Mouse (Mus musculus): ENCODE results near the gene Hipk3. TPM values are rescaled to one million over a fixed set of nuclear protein-coding genes. Genes with fewer than 3 reads are reported as not detected.

Hipk3 gene
- polyA plus RNA-seq, 1 experiment from 2014 or later = 14.3 TPM

DNA sequence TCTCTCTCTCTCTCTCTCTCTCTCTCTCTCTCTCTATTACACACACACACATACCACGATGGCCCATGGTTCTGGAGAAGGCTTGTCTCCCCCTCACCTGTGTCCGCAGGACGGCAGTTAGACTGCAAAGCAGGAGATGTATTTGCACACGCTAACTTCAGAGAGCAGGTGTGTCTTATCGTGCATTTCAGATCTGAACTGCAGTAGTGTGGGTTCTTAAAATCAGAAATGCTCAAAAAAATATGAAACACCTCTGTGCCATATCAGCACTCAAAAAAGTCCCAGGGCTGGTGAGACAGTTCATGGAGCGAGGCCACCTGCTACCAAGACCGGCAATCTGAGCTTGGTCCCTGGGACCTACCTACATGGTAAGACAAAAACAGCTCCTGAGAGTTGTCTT is 82.4 kb downstream of the Hipk3 start:
- H3K27me3 ChIP-seq (ENCODE audit: control insufficient read depth, insufficient read depth, low read length) = peaks cover 42% of the 10 kb centered on the region
- H3K9me3 ChIP-seq (replicated peaks; ENCODE audit: control insufficient read depth, low read length) = no peaks in the 10 kb centered on the region
- H3K4me2 ChIP-seq (ENCODE audit: low read depth, low read length) = no peak overlapping the region
- WGBS = 82% methylated on average over 7 of the region's 7 CpGs
- H3K4me1 ChIP-seq (ENCODE audit: control insufficient read depth, insufficient read depth, low read length) = 0 out of 2 replicates have a peak, but pooled peaks cover 4% of the 10 kb centered on the region
- no peak overlapping the region for H3K9ac ChIP-seq (ENCODE audit: low read length)
- no peaks in the 10 kb centered on the region for H3K36me3 ChIP-seq (ENCODE audit: control insufficient read depth, insufficient read depth, low read length)
- no peak overlapping the region for H3K4me3 ChIP-seq (replicated peaks; ENCODE audit: low read length)
- ATAC-seq (ENCODE audit: insufficient read depth, low FRiP score) = no peak
- no peak overlapping the region for H3K27ac ChIP-seq (ENCODE audit: low read length)

DNA sequence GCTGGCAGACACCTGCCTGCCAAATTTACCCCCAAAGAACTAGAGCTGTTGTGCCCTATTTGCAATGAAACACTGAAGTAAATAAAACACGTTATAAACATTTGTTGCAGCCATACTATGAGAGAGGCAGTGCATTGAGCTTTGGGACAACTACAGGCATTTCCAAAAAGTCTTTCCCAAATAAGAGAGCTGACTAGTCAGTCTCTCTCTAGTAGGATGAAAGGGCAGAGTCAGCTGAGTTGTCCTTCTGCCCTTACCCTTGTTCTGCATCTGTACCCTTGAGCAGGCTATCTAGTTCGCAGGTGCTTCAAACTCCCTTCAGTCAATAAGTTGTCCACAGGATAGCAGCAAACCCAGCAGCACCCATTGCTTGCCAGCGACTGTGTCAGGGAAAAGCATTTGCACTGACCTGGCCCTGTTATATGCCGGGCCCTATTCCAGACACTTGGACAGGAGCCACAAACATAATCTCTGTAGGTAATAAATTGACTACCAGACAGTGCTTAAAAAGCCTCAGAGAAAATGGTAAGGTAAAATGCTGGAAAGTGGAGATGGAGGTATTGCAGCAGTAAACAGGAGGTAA is 83.2 kb downstream of the Hipk3 start, which contains the start of gene D430041D05Rik:
Gene D430041D05Rik (minus strand): TSS at position 51 of the 583 bp plus-strand sequence.
- Histone ChIP-seq H3K4me2 (ENCODE audit: low read depth, low read length) (peak within 1 kb of the TSS; percentile 100), H3K36me3 (ENCODE audit: control insufficient read depth, insufficient read depth, low read length) (no peaks in the 10 kb centered on the region), H3K27ac (ENCODE audit: low read length) (no peak within 1 kb of the TSS), H3K4me1 (ENCODE audit: control insufficient read depth, insufficient read depth, low read length) (0 out of 2 replicates have a peak, but pooled peaks cover 4% of the 10 kb centered on the region), H3K9ac (ENCODE audit: low read length) (peak within 1 kb of the TSS; percentile 68), H3K9me3 (replicated peaks; ENCODE audit: control insufficient read depth, low read length) (no peaks in the 10 kb centered on the region), H3K4me3 (replicated peaks; ENCODE audit: low read length) (peak within 1 kb of the TSS; percentile 60), H3K27me3 (ENCODE audit: control insufficient read depth, insufficient read depth, low read length) (peaks cover 42% of the 10 kb centered on the region)
- WGBS = 46% methylated on average over 4 of the region's 4 CpGs
- no peak for ATAC-seq (ENCODE audit: insufficient read depth, low FRiP score)

DNA sequence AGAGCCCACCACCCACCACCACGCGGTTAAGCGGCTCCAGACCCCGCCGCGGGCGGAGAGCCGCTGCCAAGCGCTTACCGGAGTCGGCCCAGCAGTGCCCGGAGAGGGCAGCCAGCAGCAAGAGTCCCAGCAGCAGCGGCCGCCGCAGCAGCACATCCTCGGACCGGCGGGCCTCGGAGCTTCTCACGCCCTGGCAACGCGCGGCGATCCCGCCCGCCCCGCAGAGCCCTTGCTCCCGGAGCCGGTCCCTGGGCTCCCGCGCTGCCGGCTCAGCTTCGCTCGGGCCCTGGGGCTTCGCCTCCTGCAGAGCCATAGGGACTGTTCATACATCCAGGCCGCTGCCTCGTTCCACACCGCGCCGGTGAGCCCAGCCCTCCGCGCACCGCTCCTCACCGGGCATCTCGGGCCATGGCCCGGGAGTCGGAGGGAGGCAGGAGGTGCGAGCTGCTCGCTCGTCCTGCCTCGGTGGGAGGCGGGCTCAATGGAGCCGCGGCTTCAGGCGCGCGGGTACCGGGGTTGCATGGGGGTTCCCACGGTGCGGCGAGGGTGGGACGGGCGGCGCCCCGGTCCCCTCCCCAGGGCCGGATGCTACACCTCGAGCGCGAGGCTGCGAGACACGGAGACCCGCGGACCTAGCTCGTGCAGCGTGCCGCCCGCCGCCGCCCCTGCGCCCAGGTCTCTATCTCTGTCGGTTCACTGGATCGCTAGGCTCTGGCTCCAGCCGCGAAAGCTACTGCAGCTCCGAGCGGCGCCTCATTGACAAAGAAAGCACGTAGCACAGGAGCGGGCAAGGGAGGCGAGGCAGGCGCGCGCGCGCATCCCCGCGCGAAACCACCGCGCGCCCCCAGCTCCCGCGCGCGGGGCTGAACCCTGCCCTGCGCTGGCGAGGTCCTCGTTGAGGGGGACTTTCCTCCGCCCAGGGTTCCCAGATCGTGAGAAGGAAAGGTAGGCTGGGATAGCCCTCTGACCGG is 84.1 kb downstream of the Hipk3 start:
- Histone ChIP-seq H3K36me3 (ENCODE audit: control insufficient read depth, insufficient read depth, low read length) (no peaks in the 10 kb centered on the region), H3K27me3 (ENCODE audit: control insufficient read depth, insufficient read depth, low read length) (peaks cover 42% of the 10 kb centered on the region), H3K9me3 (replicated peaks; ENCODE audit: control insufficient read depth, low read length) (no peaks in the 10 kb centered on the region), H3K9ac (ENCODE audit: low read length) (peak overlapping the region; percentile 68), H3K4me3 (replicated peaks; ENCODE audit: low read length) (peak overlapping the region; percentile 60), H3K4me2 (ENCODE audit: low read depth, low read length) (peak overlapping the region; percentile 100), H3K4me1 (ENCODE audit: control insufficient read depth, insufficient read depth, low read length) (0 out of 2 replicates have a peak, but pooled peaks cover 4% of the 10 kb centered on the region), H3K27ac (ENCODE audit: low read length) (no peak overlapping the region)
- ATAC-seq (ENCODE audit: insufficient read depth, low FRiP score) = peak; percentile 48; the same call in 1 of the 2 replicates
- under 1% methylated on average over 104 of the region's 111 CpGs for WGBS

GRCm38 (mm10) chr2:104408351-104408750 is 85.9 kb downstream of the Hipk3 start:
- Histone ChIP-seq H3K4me2 (ENCODE audit: low read depth, low read length) (no peak overlapping the region), H3K9me3 (replicated peaks; ENCODE audit: control insufficient read depth, low read length) (no peaks in the 10 kb centered on the region), H3K36me3 (ENCODE audit: control insufficient read depth, insufficient read depth, low read length) (no peaks in the 10 kb centered on the region), H3K4me1 (ENCODE audit: control insufficient read depth, insufficient read depth, low read length) (0 out of 2 replicates have a peak, but pooled peaks cover 4% of the 10 kb centered on the region), H3K9ac (ENCODE audit: low read length) (no peak overlapping the region), H3K27ac (ENCODE audit: low read length) (no peak overlapping the region), H3K4me3 (replicated peaks; ENCODE audit: low read length) (no peak overlapping the region), H3K27me3 (ENCODE audit: control insufficient read depth, insufficient read depth, low read length) (peaks cover 42% of the 10 kb centered on the region)
- 81% methylated on average over 7 of the region's 7 CpGs for WGBS
- no peak for ATAC-seq (ENCODE audit: insufficient read depth, low FRiP score)

DNA sequence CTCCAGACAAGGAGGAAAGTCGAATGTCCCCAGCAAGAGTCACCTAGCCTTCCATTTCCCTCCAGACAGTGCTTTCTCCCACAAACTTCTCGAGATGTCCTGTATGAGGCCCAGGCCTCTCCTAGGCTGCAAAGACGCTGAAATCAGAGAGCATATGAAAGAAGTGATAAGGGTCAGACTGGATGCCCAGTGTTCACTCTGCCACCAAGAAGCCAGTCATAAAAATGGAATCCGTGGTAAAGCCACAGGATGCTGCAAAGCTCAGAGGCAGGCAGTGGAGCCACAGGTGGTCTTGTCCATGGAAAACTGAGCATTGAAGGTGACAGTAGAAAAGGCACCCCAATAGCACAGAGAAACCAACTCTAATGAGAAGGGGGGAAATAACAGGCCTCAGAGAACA is 86.3 kb downstream of the Hipk3 start:
- no peak overlapping the region for H3K9ac ChIP-seq (ENCODE audit: low read length)
- H3K4me3 ChIP-seq (replicated peaks; ENCODE audit: low read length) = no peak overlapping the region
- 0 out of 2 replicates have a peak, but pooled peaks cover 4% of the 10 kb centered on the region for H3K4me1 ChIP-seq (ENCODE audit: control insufficient read depth, insufficient read depth, low read length)
- H3K36me3 ChIP-seq (ENCODE audit: control insufficient read depth, insufficient read depth, low read length) = no peaks in the 10 kb centered on the region
- no peaks in the 10 kb centered on the region for H3K9me3 ChIP-seq (replicated peaks; ENCODE audit: control insufficient read depth, low read length)
- 66% methylated on average over 4 of the region's 4 CpGs for WGBS
- H3K27me3 ChIP-seq (ENCODE audit: control insufficient read depth, insufficient read depth, low read length) = peaks cover 42% of the 10 kb centered on the region
- no peak overlapping the region for H3K4me2 ChIP-seq (ENCODE audit: low read depth, low read length)
- ATAC-seq (ENCODE audit: insufficient read depth, low FRiP score) = no peak
- no peak overlapping the region for H3K27ac ChIP-seq (ENCODE audit: low read length)

GRCm38 (mm10) chr2:104404036-104404435 is 90.2 kb downstream of the Hipk3 start:
- no peak overlapping the region for H3K4me3 ChIP-seq (replicated peaks; ENCODE audit: low read length)
- no peak overlapping the region for H3K4me2 ChIP-seq (ENCODE audit: low read depth, low read length)
- no peaks in the 10 kb centered on the region for H3K36me3 ChIP-seq (ENCODE audit: control insufficient read depth, insufficient read depth, low read length)
- H3K4me1 ChIP-seq (ENCODE audit: control insufficient read depth, insufficient read depth, low read length) = no peaks in the 10 kb centered on the region
- 86% methylated on average over 6 of the region's 6 CpGs for WGBS
- ATAC-seq (ENCODE audit: insufficient read depth, low FRiP score) = no peak
- no peaks in the 10 kb centered on the region for H3K9me3 ChIP-seq (replicated peaks; ENCODE audit: control insufficient read depth, low read length)
- no peak overlapping the region for H3K9ac ChIP-seq (ENCODE audit: low read length)
- peaks cover 14% of the 10 kb centered on the region for H3K27me3 ChIP-seq (ENCODE audit: control insufficient read depth, insufficient read depth, low read length)
- H3K27ac ChIP-seq (ENCODE audit: low read length) = no peak overlapping the region

DNA sequence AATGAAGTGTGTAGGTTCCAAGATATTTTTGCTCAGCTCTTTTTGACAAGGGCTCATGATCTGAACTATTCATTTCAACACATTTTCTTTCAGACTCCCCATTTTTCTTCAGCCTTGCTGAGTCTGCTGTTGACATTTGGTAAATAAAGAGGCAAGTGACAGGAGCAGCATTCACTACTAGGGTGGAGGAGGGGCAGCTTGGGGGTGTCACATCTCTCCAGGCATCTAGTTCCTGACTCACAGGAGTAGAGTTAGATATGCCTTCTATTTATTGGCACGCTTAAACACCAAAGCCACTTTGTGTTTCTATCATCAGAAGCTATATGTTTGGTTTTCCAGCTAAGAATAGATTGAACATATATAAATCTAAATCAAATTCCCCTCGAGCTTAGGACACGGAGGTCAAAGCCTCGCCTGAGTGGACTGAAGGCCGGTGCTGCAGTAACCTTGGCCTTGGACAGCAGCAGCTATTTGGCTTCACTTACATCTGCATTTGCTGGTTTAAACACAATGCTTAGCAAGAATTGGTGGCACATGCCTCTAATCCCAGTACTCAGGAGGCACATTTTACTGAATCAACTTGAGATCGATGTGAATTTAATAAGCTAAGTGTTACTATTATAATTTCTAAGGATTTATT is 95.5 kb downstream of the Hipk3 start:
- Histone ChIP-seq H3K36me3 (ENCODE audit: control insufficient read depth, insufficient read depth, low read length) (no peaks in the 10 kb centered on the region), H3K4me2 (ENCODE audit: low read depth, low read length) (no peak overlapping the region), H3K27me3 (ENCODE audit: control insufficient read depth, insufficient read depth, low read length) (no peaks in the 10 kb centered on the region), H3K4me3 (replicated peaks; ENCODE audit: low read length) (no peak overlapping the region), H3K9me3 (replicated peaks; ENCODE audit: control insufficient read depth, low read length) (no peaks in the 10 kb centered on the region), H3K9ac (ENCODE audit: low read length) (no peak overlapping the region), H3K4me1 (ENCODE audit: control insufficient read depth, insufficient read depth, low read length) (no peaks in the 10 kb centered on the region), H3K27ac (ENCODE audit: low read length) (no peak overlapping the region)
- WGBS = 61% methylated on average over 6 of the region's 6 CpGs
- no peak for ATAC-seq (ENCODE audit: insufficient read depth, low FRiP score)

- Histone ChIP-seq H3K36me3 (ENCODE audit: control insufficient read depth, insufficient read depth, low read length) (no peaks in the 10 kb centered on the region), H3K4me1 (ENCODE audit: control insufficient read depth, insufficient read depth, low read length) (no peaks in the 10 kb centered on the region), H3K27me3 (ENCODE audit: control insufficient read depth, insufficient read depth, low read length) (no peaks in the 10 kb centered on the region), H3K4me2 (ENCODE audit: low read depth, low read length) (no peak overlapping the region), H3K27ac (ENCODE audit: low read length) (no peak overlapping the region), H3K9me3 (replicated peaks; ENCODE audit: control insufficient read depth, low read length) (no peaks in the 10 kb centered on the region), H3K4me3 (replicated peaks; ENCODE audit: low read length) (no peak overlapping the region), H3K9ac (ENCODE audit: low read length) (no peak overlapping the region)
- ATAC-seq (ENCODE audit: insufficient read depth, low FRiP score) = no peak
- 70% methylated on average over 9 of the region's 9 CpGs for WGBS
These were observed 98.3 kb downstream of the Hipk3 start for GRCm38 (mm10) chr2:104395961-104396360.

Measured in stomach, embryonic 16.5 days (tissue).